20 mouse cellular contexts compared by ENCODE assay signal in the genomic region with DNA sequence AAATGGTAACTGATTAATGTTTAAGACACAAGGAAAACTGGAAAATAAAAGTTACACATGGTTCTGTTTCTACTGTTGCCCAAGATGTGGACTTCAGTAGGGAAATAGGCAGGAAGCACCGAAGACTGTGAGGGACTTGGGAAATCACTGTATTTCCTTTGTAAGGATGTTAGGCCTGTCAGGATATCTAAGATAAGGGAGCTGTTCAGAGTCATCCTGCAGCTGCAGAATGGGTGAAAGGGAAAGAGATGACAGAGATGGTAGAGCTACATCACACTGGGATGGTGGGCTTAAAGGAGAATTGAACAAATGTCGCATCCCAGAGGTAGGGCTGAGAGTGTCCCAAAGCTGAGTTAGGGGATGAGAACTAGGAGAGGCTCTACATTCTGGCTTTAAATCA. TPM values are rescaled to one million over a fixed set of nuclear protein-coding genes. Genes with fewer than 3 reads are reported as not detected.
DNase-seq lines count a peak whose midpoint lies in the region; ATAC-seq and TF ChIP-seq lines count a peak whose summit lies in the region.
"Had no signal": no experiment of that assay in that cellular context is flagged by ENCODE, and none has a peak within 500 bp of the region (broad histone marks: within the 10 kb centered on the region; RNA-seq: fewer than 3 reads in every experiment).

No protein-coding gene starts in this region.

- H3K9ac ChIP-seq in heart, adult 2 months (ENCODE audit: low read depth, low read length) = 0 out of 2 replicates have a peak overlapping the region, but pooled peaks have one; percentile 35
- no peak overlapping the region for H3K9ac ChIP-seq in kidney, embryonic 14.5 days (ENCODE audit: low read depth, low read length)
- H3K9ac ChIP-seq in lung, embryonic 15.5 days = no peak overlapping the region
- H3K9ac ChIP-seq: hindbrain, embryonic 14.5 days had no signal

- H3K4me3 ChIP-seq in heart, adult 2 months = no peak overlapping the region
- no peak overlapping the region for H3K4me3 ChIP-seq in kidney, embryonic 14.5 days (ENCODE audit: low read length)
- no peak overlapping the region for H3K4me3 ChIP-seq in lung, embryonic 15.5 days
- no peak overlapping the region for H3K4me3 ChIP-seq in lung, adult 2 months (replicated peaks; ENCODE audit: extremely low read depth, low read depth, low read length)
- no peak overlapping the region for H3K4me3 ChIP-seq in macrophage (ENCODE audit: inconsistent target)
- H3K4me3 ChIP-seq: layer of hippocampus, adult 2 months had no signal

- no peak overlapping the region for H3K4me2 ChIP-seq in kidney, embryonic 14.5 days (replicated peaks; ENCODE audit: low read depth, low read length)
- no peak overlapping the region for H3K4me2 ChIP-seq in lung, embryonic 15.5 days
- H3K4me2 ChIP-seq: hindbrain, embryonic 14.5 days had no signal

- DNase-seq in heart, adult 2 months = no peak
- DNase-seq in heart, adult 18-20 months = no peak
- peak; percentile 44 for DNase-seq in kidney, adult 9 months
- no peak for DNase-seq in lung, adult 2 months
- DNase-seq: cerebellum, adult 11-12 months; cerebellum, postnatal 25 days; embryo, embryonic 11 days; layer of hippocampus, postnatal 36 days; liver; lung, postnatal 10 days; right cerebral cortex, postnatal 25 days; thymus, postnatal 36 days had no signal

- ATAC-seq in kidney, embryonic 14.5 days (ENCODE audit: low FRiP score, low TSS enrichment) = no peak
- peak; percentile 69; the same call in 1 of the 2 replicates for ATAC-seq in lung, embryonic 15.5 days (ENCODE audit: borderline replicate concordance, extremely low read depth, low FRiP score, low TSS enrichment)
- ATAC-seq: activated CD4-positive, CD25-positive, alpha-beta regulatory T cell, adult 4 months; forebrain, embryonic 16.5 days had no signal

- no peak for TF ChIP-seq POLR2A in heart, adult 2 months (IDR thresholded peaks at IDR 0.05; ENCODE audit: insufficient read depth, low read depth, low read length)
- no peak for TF ChIP-seq POLR2A in lung, adult 2 months (IDR thresholded peaks at IDR 0.05; ENCODE audit: borderline replicate concordance, extremely low read depth, low read depth, low read length)

- H3K27ac ChIP-seq in heart, adult 2 months = peak overlapping the region; percentile 70
- H3K27ac ChIP-seq in kidney, embryonic 14.5 days (ENCODE audit: low read depth, low read length) = no peak overlapping the region
- peak overlapping the region; percentile 44; the same call in 1 of the 2 replicates for H3K27ac ChIP-seq in lung, embryonic 15.5 days
- peak overlapping the region; percentile 99 for H3K27ac ChIP-seq in macrophage
- H3K27ac ChIP-seq: hindbrain, embryonic 14.5 days; layer of hippocampus, adult 2 months had no signal

- intact Hi-C loops in heart, adult 2 months (cut with DNase I) = no loop called here

- peaks cover 27% of the 10 kb centered on the region for H3K4me1 ChIP-seq in heart, adult 2 months (ENCODE audit: control insufficient read depth, insufficient read depth, low read length)
- H3K4me1 ChIP-seq in kidney, embryonic 14.5 days (ENCODE audit: control insufficient read depth, insufficient read depth, low read length) = 0 out of 2 replicates have a peak, but pooled peaks cover 4% of the 10 kb centered on the region
- peaks cover 30% of the 10 kb centered on the region for H3K4me1 ChIP-seq in lung, embryonic 15.5 days
- H3K4me1 ChIP-seq in lung, adult 2 months (ENCODE audit: control insufficient read depth, insufficient read depth, low read length) = peaks cover 29% of the 10 kb centered on the region

- 0 out of 2 replicates have a peak, but pooled peaks cover 2% of the 10 kb centered on the region for H3K79me2 ChIP-seq in heart, adult 2 months (replicated peaks; ENCODE audit: control insufficient read depth, insufficient read depth, low read length)
- H3K79me2 ChIP-seq in macrophage (ENCODE audit: inconsistent target) = peaks cover 97% of the 10 kb centered on the region

- no peaks in the 10 kb centered on the region for H3K9me3 ChIP-seq in kidney, embryonic 14.5 days (ENCODE audit: control insufficient read depth, low read length)
- H3K9me3 ChIP-seq in lung, embryonic 15.5 days = no peaks in the 10 kb centered on the region

- TF ChIP-seq EP300 in heart, adult 2 months (IDR thresholded peaks at IDR 0.05; ENCODE audit: insufficient read depth, low read depth, low read length) = no peak

- H3K27me3 ChIP-seq in heart, adult 2 months (ENCODE audit: control insufficient read depth, insufficient read depth, low read length) = no peaks in the 10 kb centered on the region
- no peaks in the 10 kb centered on the region for H3K27me3 ChIP-seq in kidney, embryonic 14.5 days (ENCODE audit: control insufficient read depth, insufficient read depth, low read length)
- no peaks in the 10 kb centered on the region for H3K27me3 ChIP-seq in lung, embryonic 15.5 days

- no peak for TF ChIP-seq CTCF in heart, adult 2 months (IDR thresholded peaks at IDR 0.05)
- no peak for TF ChIP-seq CTCF in lung, adult 2 months (IDR thresholded peaks at IDR 0.05; ENCODE audit: insufficient read depth, low read length)

- 38% methylated on average over 2 of the region's 2 CpGs for WGBS in heart, adult 2 months
- 85% methylated on average over 2 of the region's 2 CpGs for WGBS in kidney, embryonic 14.5 days
- 42% methylated on average over 2 of the region's 2 CpGs for WGBS in lung, embryonic 15.5 days
- 40% methylated on average over 2 of the region's 2 CpGs for WGBS in lung, adult 2 months
- WGBS in macrophage (ENCODE audit: missing documents) = 58% methylated on average over 2 of the region's 2 CpGs

- peaks cover 57% of the 10 kb centered on the region for H3K36me3 ChIP-seq in heart, adult 2 months (ENCODE audit: control insufficient read depth, insufficient read depth, low read length)
- no peaks in the 10 kb centered on the region for H3K36me3 ChIP-seq in kidney, embryonic 14.5 days (ENCODE audit: control insufficient read depth, insufficient read depth, low read length)
- H3K36me3 ChIP-seq in lung, embryonic 15.5 days = no peaks in the 10 kb centered on the region
- peaks cover 15% of the 10 kb centered on the region; the same call in 1 of the 2 replicates for H3K36me3 ChIP-seq in macrophage (ENCODE audit: inconsistent target)
- H3K36me3 ChIP-seq: G1E had no signal

RNA-seq across cellular contexts. Expression of gene Mdfic, which starts 9.8 kb away (rescaled TPM):
- total RNA-seq in heart, adult 2 months (2021) = 10 to 100 TPM; 14.5 to 15.3 TPM
- 5.3 and 10.3 TPM in 2 replicates for polyA plus RNA-seq in heart, adult 2 months (2012; rRNA removed)
- 10 to 100 TPM; 15.2 to 17.2 TPM for total RNA-seq in heart, adult 18-20 months (2021)
- 7.2 and 7.4 TPM in 2 replicates for polyA plus RNA-seq in kidney, embryonic 14.5 days (2014; fragmentation: Nextera tagmentation; extraction: Ambion mirVana)
- 7.9 and 9.9 TPM in 2 replicates for polyA plus RNA-seq in lung, embryonic 15.5 days (2015; fragmentation: Nextera tagmentation; extraction: Ambion mirVana)
- 23.8 and 23.9 TPM in 2 replicates for polyA plus RNA-seq in lung, adult 2 months (2012; rRNA removed)
- 1,000 to 10,000 TPM in 3 of 26 experiments, 100 to 1,000 TPM in 23; 207 to 1,244 (median 399) TPM for total RNA-seq in macrophage (2018; cell fraction: chromatin; rRNA removed)
- total RNA-seq in macrophage (2018; cell fraction: cytosol; rRNA removed) = 100 to 1,000 TPM; 164 to 281 (median 201) TPM
- total RNA-seq in macrophage (2018; cell fraction: nucleus; rRNA removed) = 100 to 1,000 TPM; 193 to 717 (median 422) TPM
- polyA plus RNA-seq in macrophage (2018) = 136 to 190 TPM (median 180 TPM) in 3 replicates
- polyA plus RNA-seq: G1E had no signal
